Comparison of ENCODE assay signal across 17 mouse cellular contexts in genomic region chr11:29924332-29924731, GRCm38 (mm10).
DNase-seq lines count a peak whose midpoint lies in the region; ATAC-seq lines count a peak whose summit lies in the region.
"Had no signal": no experiment of that assay in that cellular context is flagged by ENCODE, and none has a peak within 500 bp of the region (broad histone marks: within the 10 kb centered on the region; RNA-seq: fewer than 3 reads in every experiment).

No protein-coding gene starts in this region.

- peak; percentile 23; the same call in 1 of the 2 replicates for ATAC-seq in frontal cortex, adult (ENCODE audit: low TSS enrichment)
- peak; percentile 95 for ATAC-seq in forebrain, embryonic 15.5 days (replicated peaks)
- no peak for ATAC-seq in monocyte, adult 5-6 weeks (replicated peaks; ENCODE audit: insufficient number of reproducible peaks, low FRiP score, low TSS enrichment, poor library complexity, severe bottlenecking)

- H3K4me3 ChIP-seq in forebrain, embryonic 15.5 days = no peak overlapping the region
- no peak overlapping the region for H3K4me3 ChIP-seq in embryonic facial prominence, embryonic 10.5 days
- H3K4me3 ChIP-seq: kidney, embryonic 15.5 days; neural tube, embryonic 15.5 days; stomach, embryonic 15.5 days had no signal

- no peak overlapping the region for H3K9ac ChIP-seq in forebrain, embryonic 15.5 days (replicated peaks)
- H3K9ac ChIP-seq: kidney, embryonic 15.5 days; lung, embryonic 14.5 days; neural tube, embryonic 15.5 days; stomach, embryonic 15.5 days had no signal

- 16% methylated on average over 2 of the region's 2 CpGs for WGBS in forebrain, embryonic 15.5 days
- 87% methylated on average over 2 of the region's 2 CpGs for WGBS in embryonic facial prominence, embryonic 10.5 days

- H3K27me3 ChIP-seq in forebrain, embryonic 15.5 days = no peaks in the 10 kb centered on the region
- H3K27me3 ChIP-seq in embryonic facial prominence, embryonic 10.5 days (replicated peaks; ENCODE audit: low read depth, poor library complexity, severe bottlenecking) = no peaks in the 10 kb centered on the region
- H3K27me3 ChIP-seq: kidney, embryonic 15.5 days; neural tube, embryonic 15.5 days; stomach, embryonic 15.5 days had no signal

- peaks cover 10% of the 10 kb centered on the region for H3K4me1 ChIP-seq in forebrain, embryonic 15.5 days
- no peaks in the 10 kb centered on the region for H3K4me1 ChIP-seq in embryonic facial prominence, embryonic 10.5 days
- H3K4me1 ChIP-seq: kidney, embryonic 15.5 days; neural tube, embryonic 15.5 days; stomach, embryonic 15.5 days had no signal

- no peak overlapping the region for H3K4me2 ChIP-seq in forebrain, embryonic 15.5 days (replicated peaks)
- H3K4me2 ChIP-seq: heart, embryonic 11.5 days; kidney, embryonic 15.5 days; lung, embryonic 14.5 days; neural tube, embryonic 15.5 days; stomach, embryonic 15.5 days had no signal

- H3K36me3 ChIP-seq in forebrain, embryonic 15.5 days = no peaks in the 10 kb centered on the region
- no peaks in the 10 kb centered on the region for H3K36me3 ChIP-seq in embryonic facial prominence, embryonic 10.5 days (replicated peaks)
- H3K36me3 ChIP-seq: G1E; kidney, embryonic 15.5 days; neural tube, embryonic 15.5 days; stomach, embryonic 15.5 days had no signal

- peak overlapping the region; percentile 42; the same call in 1 of the 2 replicates for H3K27ac ChIP-seq in forebrain, embryonic 15.5 days (replicated peaks)
- H3K27ac ChIP-seq in embryonic facial prominence, embryonic 10.5 days (replicated peaks) = no peak overlapping the region
- H3K27ac ChIP-seq: kidney, embryonic 15.5 days; neural tube, embryonic 15.5 days; stomach, embryonic 15.5 days had no signal

- DNase-seq in frontal cortex, postnatal 25 days (ENCODE audit: low spot score in 2 of 2) = no peak
- DNase-seq in retina, postnatal 1 day = peak; percentile 4
- no peak for DNase-seq in retina, embryonic 14.5 days (ENCODE audit: low spot score)
- DNase-seq in layer of hippocampus, postnatal 14 days (ENCODE audit: low spot score in 2 of 2) = peak; percentile 45 to 89
- DNase-seq in embryonic facial prominence, embryonic 10.5 days (ENCODE audit: low spot score) = no peak
- DNase-seq: adrenal gland, postnatal 25 days; cerebellum, adult 11-12 months; lung, embryonic 14.5 days; thymus, postnatal 25 days had no signal

- H3K9me3 ChIP-seq in forebrain, embryonic 15.5 days = no peaks in the 10 kb centered on the region
- H3K9me3 ChIP-seq in embryonic facial prominence, embryonic 10.5 days = no peaks in the 10 kb centered on the region
- H3K9me3 ChIP-seq: G1E; kidney, embryonic 15.5 days; neural tube, embryonic 15.5 days; stomach, embryonic 15.5 days had no signal

Comparison
In these comparisons a context has a peak if more than half of its experiments do, and no peak if none do; other contexts are left out.
1. DNase-seq: peak in retina, postnatal 1 day (single experiment) and layer of hippocampus, postnatal 14 days (2 of 2); none in frontal cortex, postnatal 25 days (0 of 2), retina, embryonic 14.5 days (single experiment) and embryonic facial prominence, embryonic 10.5 days (single experiment).